Mouse (Mus musculus): Measurements from ENCODE around the gene Map3k5. TPM values are rescaled to one million over a fixed set of nuclear protein-coding genes. Genes with fewer than 3 reads are reported as not detected.

The Map3k5 gene
- polyA plus RNA-seq, 1 experiment from 2014 or later, result 0.88 TPM

DNA sequence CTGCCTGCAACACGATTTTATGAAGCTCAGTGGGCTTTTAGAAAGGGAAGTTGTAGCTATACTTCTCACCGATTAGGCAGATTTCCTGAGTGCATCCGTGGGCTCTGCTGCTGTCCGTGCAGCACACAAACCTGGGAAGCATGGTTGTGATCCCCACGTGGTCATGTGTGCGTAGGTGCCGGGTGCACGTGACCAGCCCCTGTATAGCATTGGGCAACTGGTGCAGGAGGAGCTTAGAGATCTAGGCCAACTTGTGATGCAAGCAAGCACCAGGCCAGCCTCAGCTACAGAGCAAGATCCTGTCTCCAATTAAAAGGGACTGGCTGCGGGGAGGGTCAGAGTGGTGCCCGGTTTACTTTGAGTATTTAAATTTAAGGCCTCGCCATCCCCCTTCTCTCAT, 232.5 kb downstream of the Map3k5 start:
- Histone ChIP-seq H3K4me3 (no peak overlapping the region), H3K4me1 (peaks cover 20% of the 10 kb centered on the region), H3K27me3 (no peaks in the 10 kb centered on the region), H3K27ac (replicated peaks) (no peak overlapping the region), H3K36me3 (no peaks in the 10 kb centered on the region), H3K4me2 (replicated peaks) (no peak overlapping the region), H3K9ac (replicated peaks) (no peak overlapping the region), H3K9me3 (no peaks in the 10 kb centered on the region)
- no peak for ATAC-seq (replicated peaks)
- 80% methylated on average over 11 of the region's 11 CpGs for WGBS

DNA sequence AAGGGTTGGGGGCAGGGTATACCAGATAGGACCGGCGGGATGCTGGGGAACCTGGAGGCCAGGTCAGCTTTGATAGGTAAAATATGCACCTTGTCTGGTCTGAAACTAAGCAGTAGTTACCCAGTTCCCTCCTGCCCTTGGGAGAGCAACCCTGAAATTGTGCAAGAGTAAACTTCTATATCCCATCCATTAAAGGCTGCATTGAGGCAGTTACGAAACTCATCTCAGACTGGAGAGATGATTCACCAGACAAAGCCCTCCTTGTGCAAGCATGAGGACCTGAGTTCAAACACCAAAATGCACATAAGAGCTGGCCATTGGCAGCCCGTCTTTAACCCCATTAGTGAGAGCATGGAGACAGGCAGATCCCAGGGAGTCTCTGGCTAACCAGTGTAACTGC, 233.2 kb downstream of the Map3k5 start:
- no peak for ATAC-seq (replicated peaks)
- H3K36me3 ChIP-seq, result no peaks in the 10 kb centered on the region
- no peak overlapping the region for H3K9ac ChIP-seq (replicated peaks)
- no peak overlapping the region for H3K4me2 ChIP-seq (replicated peaks)
- no peaks in the 10 kb centered on the region for H3K27me3 ChIP-seq
- 94% methylated on average over 4 of the region's 4 CpGs for WGBS
- peaks cover 21% of the 10 kb centered on the region for H3K4me1 ChIP-seq
- H3K4me3 ChIP-seq, result no peak overlapping the region
- H3K27ac ChIP-seq (replicated peaks), result no peak overlapping the region
- H3K9me3 ChIP-seq, result no peaks in the 10 kb centered on the region

DNA sequence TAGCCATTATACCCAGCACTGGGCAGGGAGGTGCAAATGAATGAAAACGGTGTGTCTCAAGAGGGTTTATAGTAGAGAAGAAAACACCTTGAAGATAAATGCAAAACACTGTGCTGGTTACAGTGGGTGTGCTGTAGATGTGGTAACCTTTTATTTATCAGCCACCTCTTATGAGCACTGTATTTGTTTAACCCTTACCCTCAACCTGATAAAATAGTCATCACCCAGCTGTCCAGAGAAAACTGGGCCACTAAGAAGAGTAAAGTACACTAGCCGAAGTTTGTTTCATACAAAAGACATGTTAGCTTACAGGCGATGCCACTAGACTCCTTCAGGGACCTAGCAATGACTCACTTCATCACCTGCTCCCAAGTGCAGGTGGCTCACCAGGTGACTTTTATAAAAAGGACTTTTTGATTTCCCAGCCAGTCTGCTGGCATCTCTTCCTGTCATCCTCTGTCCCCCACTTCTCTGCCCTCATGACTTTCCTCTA, 235.0 kb downstream of the Map3k5 start:
- H3K36me3 ChIP-seq, result no peaks in the 10 kb centered on the region
- H3K27me3 ChIP-seq, result no peaks in the 10 kb centered on the region
- no peak overlapping the region for H3K4me3 ChIP-seq
- WGBS, result 90% methylated on average over 3 of the region's 3 CpGs
- peaks cover 21% of the 10 kb centered on the region for H3K4me1 ChIP-seq
- no peaks in the 10 kb centered on the region for H3K9me3 ChIP-seq
- no peak overlapping the region for H3K9ac ChIP-seq (replicated peaks)
- no peak overlapping the region for H3K4me2 ChIP-seq (replicated peaks)
- H3K27ac ChIP-seq (replicated peaks), result no peak overlapping the region
- no peak for ATAC-seq (replicated peaks)

DNA sequence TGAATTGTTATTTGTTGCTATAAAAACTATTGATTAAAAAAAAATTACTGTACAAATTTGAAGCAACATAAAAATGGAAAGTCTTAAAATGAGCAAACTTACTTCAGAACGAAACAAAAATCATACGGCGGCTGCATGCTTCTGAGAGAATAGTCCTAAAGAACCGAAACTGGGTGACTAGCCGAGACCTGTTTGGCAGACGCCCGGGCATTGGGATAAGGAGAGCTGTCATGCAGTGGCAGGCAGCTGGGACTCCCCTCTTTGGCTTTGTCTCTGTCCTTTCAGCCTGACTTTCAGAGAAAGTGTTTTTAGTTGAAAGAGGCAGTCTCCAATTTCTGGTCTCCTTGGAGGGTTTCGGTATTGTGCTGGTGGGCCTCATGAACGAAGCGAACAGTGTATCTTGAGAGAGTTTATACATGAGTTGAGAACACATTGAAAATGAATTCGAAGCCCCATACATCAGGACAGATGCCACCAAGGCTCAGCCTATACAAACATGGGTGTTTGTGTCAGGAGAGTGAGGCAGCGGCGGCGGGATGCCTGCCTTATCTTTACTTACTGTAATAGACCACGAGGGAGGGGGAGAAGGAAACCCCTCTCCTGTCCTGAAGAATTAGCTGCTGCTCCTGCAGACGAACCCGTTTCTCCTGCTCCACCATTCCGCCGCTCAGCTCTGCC, 235.8 kb downstream of the Map3k5 start:
- H3K27me3 ChIP-seq, result no peaks in the 10 kb centered on the region
- H3K4me1 ChIP-seq, result peaks cover 21% of the 10 kb centered on the region
- 18% methylated on average over 19 of the region's 19 CpGs for WGBS
- H3K9ac ChIP-seq (replicated peaks), result peak overlapping the region; percentile 39
- peak overlapping the region; percentile 47; the same call in 1 of the 2 replicates for H3K27ac ChIP-seq (replicated peaks)
- peak overlapping the region; percentile 35 for H3K4me3 ChIP-seq
- no peaks in the 10 kb centered on the region for H3K36me3 ChIP-seq
- no peaks in the 10 kb centered on the region for H3K9me3 ChIP-seq
- peak overlapping the region; percentile 67 for H3K4me2 ChIP-seq (replicated peaks)
- ATAC-seq (replicated peaks), result peak; percentile 11

DNA sequence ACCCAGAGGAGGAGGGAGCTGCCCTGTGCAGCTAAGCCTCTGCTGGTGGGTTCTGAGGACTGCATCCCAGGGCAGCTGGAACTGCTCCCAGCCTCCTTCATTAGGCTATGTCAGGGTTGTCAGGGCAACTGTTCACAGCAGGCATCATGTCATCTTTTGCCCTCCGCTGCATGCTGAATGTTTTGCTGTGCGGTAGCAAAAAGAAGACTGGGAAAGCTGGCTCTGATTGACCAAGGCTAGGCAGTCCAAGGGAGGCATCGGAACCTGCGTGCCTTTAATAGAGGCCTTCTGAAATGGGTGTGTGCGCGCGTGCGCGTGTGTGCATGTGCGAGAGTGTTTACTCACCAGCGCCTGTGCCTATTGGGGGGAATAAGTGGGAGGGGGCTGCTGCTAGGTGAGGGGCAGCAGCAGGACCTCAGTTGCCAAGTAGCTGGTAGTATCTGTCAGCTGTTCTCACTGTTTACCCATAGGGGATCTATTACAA, 236.4 kb downstream of the Map3k5 start:
- Histone ChIP-seq H3K9me3 (no peaks in the 10 kb centered on the region), H3K27ac (replicated peaks) (peak overlapping the region; percentile 47), H3K4me1 (peaks cover 21% of the 10 kb centered on the region), H3K4me3 (peak overlapping the region; percentile 35), H3K27me3 (no peaks in the 10 kb centered on the region), H3K36me3 (no peaks in the 10 kb centered on the region), H3K9ac (replicated peaks) (peak overlapping the region; percentile 39), H3K4me2 (replicated peaks) (peak overlapping the region; percentile 67)
- ATAC-seq (replicated peaks), result peak; percentile 97
- 7% methylated on average over 11 of the region's 11 CpGs for WGBS

DNA sequence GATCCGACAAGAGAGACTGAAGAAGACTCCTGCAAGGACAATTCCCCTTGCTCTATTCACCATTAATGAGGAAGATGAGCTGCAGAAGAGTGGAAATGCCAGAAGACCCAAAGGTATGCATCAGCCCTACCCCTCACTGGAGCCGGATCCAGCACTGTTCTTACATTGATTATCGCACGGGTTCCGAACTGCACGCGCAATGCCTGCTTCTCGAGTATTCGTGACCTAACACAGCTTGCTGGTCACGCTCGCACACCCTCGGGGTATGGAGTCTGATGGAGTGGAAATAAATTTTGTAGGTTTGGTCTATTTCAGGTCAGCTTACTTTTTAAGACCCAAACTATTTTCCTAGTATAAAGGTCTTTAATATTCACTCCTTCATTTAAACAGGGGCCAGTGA, 236.9 kb downstream of the Map3k5 start:
- Histone ChIP-seq H3K27me3 (no peaks in the 10 kb centered on the region), H3K9me3 (no peaks in the 10 kb centered on the region), H3K4me3 (peak overlapping the region; percentile 35), H3K4me1 (peaks cover 21% of the 10 kb centered on the region), H3K9ac (replicated peaks) (no peak overlapping the region), H3K27ac (replicated peaks) (peak overlapping the region; percentile 47), H3K4me2 (replicated peaks) (peak overlapping the region; percentile 67), H3K36me3 (no peaks in the 10 kb centered on the region)
- no peak for ATAC-seq (replicated peaks)
- WGBS, result 62% methylated on average over 12 of the region's 12 CpGs

DNA sequence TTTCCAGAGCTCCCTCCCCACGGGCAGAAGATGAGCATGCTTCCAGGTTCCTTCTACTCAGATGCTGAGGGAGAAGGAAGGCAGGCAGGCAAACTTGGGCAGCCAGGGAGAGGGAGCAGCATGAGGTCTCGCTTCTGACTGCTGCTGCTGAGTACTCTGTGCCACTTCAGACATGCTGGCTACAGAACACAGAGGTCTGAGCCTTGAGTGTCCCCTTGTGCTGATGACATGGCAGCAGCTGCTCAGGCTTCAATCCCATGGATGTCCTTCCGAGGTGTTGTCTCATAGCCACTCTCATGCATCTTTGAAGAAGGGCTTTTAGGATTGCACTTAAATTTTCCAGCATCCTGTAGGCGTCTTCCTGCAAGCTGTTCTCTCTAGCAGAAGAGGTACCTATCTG, 237.5 kb downstream of the Map3k5 start:
- WGBS, result 63% methylated on average over 4 of the region's 4 CpGs
- H3K4me2 ChIP-seq (replicated peaks), result no peak overlapping the region
- no peak overlapping the region for H3K9ac ChIP-seq (replicated peaks)
- no peak overlapping the region for H3K27ac ChIP-seq (replicated peaks)
- H3K4me3 ChIP-seq, result peak overlapping the region; percentile 35; the same call in 1 of the 2 replicates
- no peaks in the 10 kb centered on the region for H3K36me3 ChIP-seq
- no peaks in the 10 kb centered on the region for H3K9me3 ChIP-seq
- no peaks in the 10 kb centered on the region for H3K27me3 ChIP-seq
- no peak for ATAC-seq (replicated peaks)
- peaks cover 21% of the 10 kb centered on the region for H3K4me1 ChIP-seq

DNA sequence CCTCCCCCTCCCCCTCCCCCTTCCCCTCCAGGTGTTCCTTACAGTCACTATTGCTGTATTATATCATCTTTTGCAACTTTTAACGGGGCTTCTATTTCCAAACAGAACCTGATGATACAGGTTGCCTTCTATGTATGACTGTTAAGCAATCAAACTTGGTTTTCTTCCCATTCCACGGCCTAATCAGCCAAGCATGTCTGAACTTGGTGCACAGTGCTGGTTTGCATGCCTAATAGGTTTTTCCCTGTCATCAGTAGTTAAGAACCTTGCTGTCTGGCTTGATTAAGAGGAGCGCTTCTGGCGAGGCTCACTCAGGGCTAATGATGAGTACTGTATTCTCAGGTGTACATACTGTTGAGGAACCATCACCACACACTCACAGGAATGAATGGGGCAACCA, 239.5 kb downstream of the Map3k5 start:
- ATAC-seq (replicated peaks), result no peak
- H3K36me3 ChIP-seq, result no peaks in the 10 kb centered on the region
- H3K27me3 ChIP-seq, result no peaks in the 10 kb centered on the region
- no peak overlapping the region for H3K4me2 ChIP-seq (replicated peaks)
- H3K4me1 ChIP-seq, result peaks cover 21% of the 10 kb centered on the region
- no peak overlapping the region for H3K9ac ChIP-seq (replicated peaks)
- H3K9me3 ChIP-seq, result no peaks in the 10 kb centered on the region
- no peak overlapping the region for H3K27ac ChIP-seq (replicated peaks)
- no peak overlapping the region for H3K4me3 ChIP-seq
- WGBS, result 76% methylated on average over 4 of the region's 4 CpGs

DNA sequence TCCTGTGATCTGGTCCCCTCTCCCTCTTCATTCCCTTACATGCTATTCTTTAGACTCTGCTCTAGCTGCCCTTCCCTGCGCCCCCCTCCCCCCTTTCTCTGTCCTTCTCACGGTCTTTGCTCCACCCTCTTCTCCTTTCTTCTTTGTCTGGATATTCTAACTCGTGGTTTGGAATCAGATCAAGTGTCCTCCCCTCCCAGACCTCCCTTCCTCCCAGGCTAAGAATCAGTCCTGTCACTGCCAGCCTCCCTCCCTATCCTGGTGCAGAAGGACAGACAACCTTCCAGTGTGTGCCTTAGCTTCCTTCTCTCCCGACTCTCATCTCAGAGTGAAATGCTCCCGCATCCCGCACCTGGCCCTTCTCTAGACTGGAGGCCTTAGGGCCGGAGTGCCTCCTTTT, 241.8 kb downstream of the Map3k5 start:
- Histone ChIP-seq H3K4me2 (replicated peaks) (no peak overlapping the region), H3K4me1 (peaks cover 9% of the 10 kb centered on the region), H3K27ac (replicated peaks) (no peak overlapping the region), H3K4me3 (no peak overlapping the region), H3K9me3 (no peaks in the 10 kb centered on the region), H3K9ac (replicated peaks) (no peak overlapping the region), H3K36me3 (no peaks in the 10 kb centered on the region), H3K27me3 (no peaks in the 10 kb centered on the region)
- ATAC-seq (replicated peaks), result no peak
- WGBS, result 62% methylated on average over 7 of the region's 7 CpGs

DNA sequence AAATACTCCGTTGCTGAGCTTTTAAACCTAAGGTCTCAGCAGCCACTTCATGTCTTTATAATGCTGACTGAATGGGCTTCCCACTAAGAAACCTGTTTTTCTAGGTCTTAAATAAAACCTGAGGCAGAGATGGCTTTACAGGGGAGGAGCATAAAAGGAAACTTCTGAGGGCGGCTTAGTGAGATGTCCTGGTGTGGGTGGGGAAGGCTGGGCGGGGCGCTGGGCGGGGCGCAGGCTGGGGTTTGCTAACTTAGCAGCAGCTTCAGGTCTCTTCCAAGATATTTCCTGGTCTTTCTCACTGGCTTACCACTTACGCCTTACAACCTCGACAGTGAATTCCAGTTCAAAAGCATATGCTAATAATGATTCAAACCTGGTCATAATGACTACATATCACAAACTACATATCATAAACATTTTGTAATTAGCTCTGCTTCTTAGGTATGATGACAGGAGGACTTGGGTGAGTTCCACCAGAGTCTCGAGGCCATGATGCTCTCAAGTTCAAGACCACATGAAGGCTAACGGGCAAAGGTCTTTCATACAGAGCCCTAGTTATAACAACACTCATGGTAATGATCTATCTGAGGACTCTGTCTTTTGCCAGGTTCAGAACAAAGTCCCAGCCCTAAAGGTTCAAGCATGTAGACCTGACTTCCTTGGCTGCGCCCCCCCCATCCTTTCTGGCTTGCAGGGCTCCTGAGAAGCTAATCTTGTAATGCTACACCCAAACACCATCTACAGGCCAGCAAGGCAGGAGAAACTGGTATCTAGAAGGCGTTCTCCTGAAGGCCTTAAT, 244.7 kb downstream of the Map3k5 start:
- ATAC-seq (replicated peaks), result no peak
- H3K9me3 ChIP-seq, result no peaks in the 10 kb centered on the region
- H3K36me3 ChIP-seq, result no peaks in the 10 kb centered on the region
- H3K4me2 ChIP-seq (replicated peaks), result no peak overlapping the region
- H3K4me3 ChIP-seq, result no peak overlapping the region
- H3K9ac ChIP-seq (replicated peaks), result no peak overlapping the region
- H3K27ac ChIP-seq (replicated peaks), result no peak overlapping the region
- no peaks in the 10 kb centered on the region for H3K27me3 ChIP-seq
- peaks cover 7% of the 10 kb centered on the region; the same call in 1 of the 2 replicates for H3K4me1 ChIP-seq
- WGBS, result 44% methylated on average over 12 of the region's 12 CpGs

DNA sequence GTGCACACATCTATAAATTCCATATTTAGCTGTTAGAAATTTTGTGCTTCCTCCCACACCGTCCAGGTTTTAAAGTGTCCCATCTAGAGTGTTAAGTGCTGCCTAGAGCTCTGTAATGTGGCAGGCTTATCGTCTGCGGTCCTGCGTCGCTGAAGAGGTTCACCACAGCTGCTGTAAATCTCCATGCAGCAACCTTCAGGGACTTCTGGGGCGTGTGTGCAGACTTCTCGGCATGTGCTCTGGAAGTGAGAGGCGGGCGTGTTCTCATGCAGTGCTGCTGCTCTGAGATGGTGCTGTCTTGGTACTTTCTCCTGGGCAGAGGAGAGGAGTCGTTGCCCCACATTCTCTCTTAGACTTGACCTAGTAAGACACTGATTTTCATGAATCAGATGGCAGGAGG, 246.9 kb downstream of the Map3k5 start:
- ATAC-seq (replicated peaks), result no peak
- 63% methylated on average over 10 of the region's 10 CpGs for WGBS

DNA sequence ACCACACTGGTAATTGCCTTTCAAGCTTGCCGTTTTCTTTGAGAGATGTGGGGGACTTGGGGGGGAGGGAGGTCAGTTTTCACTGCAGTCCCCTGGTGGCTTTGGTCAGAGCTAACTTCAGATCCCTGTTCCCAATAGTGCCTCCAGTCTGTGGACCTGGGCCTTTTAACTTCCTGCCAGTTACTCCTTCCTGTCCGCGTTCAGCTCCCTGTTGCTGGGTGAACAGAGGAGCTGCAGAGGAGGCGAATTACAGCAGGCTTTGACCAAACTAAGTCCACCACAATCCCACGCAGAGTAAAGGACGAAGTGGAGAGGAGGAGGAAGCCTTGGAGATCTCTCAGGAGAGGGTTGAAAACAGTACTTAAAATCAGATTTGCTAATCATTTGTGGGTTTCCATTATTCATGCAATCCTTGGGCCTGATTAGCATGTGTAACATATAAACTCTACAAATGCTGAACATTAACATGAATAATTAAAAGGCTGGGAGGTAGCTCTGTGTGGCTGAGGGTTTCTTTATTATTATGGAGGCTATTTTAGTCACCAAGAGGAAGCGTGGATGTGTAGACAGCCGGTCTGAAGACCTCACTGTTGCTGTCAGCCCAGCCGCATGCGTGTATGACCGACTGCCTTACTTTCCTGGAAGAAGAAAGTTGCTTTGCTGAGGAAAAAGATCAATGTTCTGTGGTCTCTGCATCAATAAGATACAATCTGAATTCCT, 247.6 kb downstream of the Map3k5 start:
- peak; percentile 32; the same call in 1 of the 2 replicates for ATAC-seq (replicated peaks)
- Histone ChIP-seq H3K4me3 (no peak overlapping the region), H3K27ac (replicated peaks) (no peak overlapping the region), H3K27me3 (no peaks in the 10 kb centered on the region), H3K4me1 (peaks cover 7% of the 10 kb centered on the region; the same call in 1 of the 2 replicates), H3K9me3 (no peaks in the 10 kb centered on the region), H3K36me3 (no peaks in the 10 kb centered on the region), H3K9ac (replicated peaks) (no peak overlapping the region), H3K4me2 (replicated peaks) (no peak overlapping the region)
- WGBS, result 43% methylated on average over 11 of the region's 11 CpGs

More for the DNA sequence above, 246.9 kb downstream of the Map3k5 start:
- Histone ChIP-seq H3K27me3 (no peaks in the 10 kb centered on the region), H3K4me3 (no peak overlapping the region), H3K4me2 (replicated peaks) (no peak overlapping the region), H3K4me1 (peaks cover 7% of the 10 kb centered on the region; the same call in 1 of the 2 replicates), H3K9me3 (no peaks in the 10 kb centered on the region), H3K27ac (replicated peaks) (no peak overlapping the region), H3K9ac (replicated peaks) (no peak overlapping the region), H3K36me3 (no peaks in the 10 kb centered on the region)

All from forebrain, embryonic 15.5 days (tissue).